In the genomic region with DNA sequence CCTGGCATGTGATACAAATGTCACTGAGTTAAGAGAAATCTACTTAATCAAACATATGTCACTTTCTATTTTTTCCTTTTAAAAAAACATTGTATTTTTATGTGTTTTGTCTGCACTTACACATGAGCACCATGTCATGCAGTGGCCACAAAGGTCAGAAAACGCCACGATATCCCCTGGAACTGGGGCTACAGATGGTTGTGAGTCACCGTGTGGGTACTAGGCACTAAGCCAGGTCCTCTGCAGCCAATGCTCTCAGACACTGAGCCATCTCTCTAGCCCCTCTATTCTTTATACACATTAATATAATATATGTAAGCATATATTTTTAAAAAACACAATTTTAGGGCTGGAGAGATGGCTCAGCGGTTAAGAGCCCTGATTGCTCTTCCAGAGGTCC, we compare ENCODE assay signal across 21 mouse cellular contexts. TPM values are rescaled to one million over a fixed set of nuclear protein-coding genes. Genes with fewer than 3 reads are reported as not detected.
DNase-seq lines count a peak whose midpoint lies in the region; ATAC-seq lines count a peak whose summit lies in the region.
"Had no signal": no experiment of that assay in that cellular context is flagged by ENCODE, and none has a peak within 500 bp of the region (broad histone marks: within the 10 kb centered on the region; RNA-seq: fewer than 3 reads in every experiment).

No protein-coding gene starts in this region.

- no peak overlapping the region for H3K9ac ChIP-seq in forebrain, embryonic 15.5 days (replicated peaks)
- H3K9ac ChIP-seq: embryonic facial prominence, embryonic 12.5 days; hindbrain, embryonic 12.5 days; liver, embryonic 12.5 days; lung, embryonic 14.5 days had no signal

- H3K36me3 ChIP-seq in forebrain, embryonic 15.5 days = peaks cover 27% of the 10 kb centered on the region

- H3K4me3 ChIP-seq in forebrain, embryonic 15.5 days = no peak overlapping the region
- H3K4me3 ChIP-seq: embryonic facial prominence, embryonic 12.5 days; erythroblast, embryonic 14.5 days; hindbrain, embryonic 12.5 days; liver, embryonic 12.5 days; midbrain, embryonic 10.5 days had no signal

- H3K27me3 ChIP-seq in forebrain, embryonic 15.5 days = no peaks in the 10 kb centered on the region
- H3K27me3 ChIP-seq: embryonic facial prominence, embryonic 12.5 days; hindbrain, embryonic 12.5 days; liver, embryonic 12.5 days had no signal

- DNase-seq in cerebellum, adult 11 months = peak; percentile 20
- DNase-seq in cerebellum, postnatal 4 days (ENCODE audit: low spot score in 2 of 2) = no peak
- peak; percentile 70 for DNase-seq in 416B (ENCODE audit: low read depth)
- DNase-seq in adrenal gland, postnatal 36 days = peak; percentile 49 to 69
- DNase-seq in cerebellum, postnatal 10 days = peak; percentile 65 to 71
- DNase-seq in lung, postnatal 14 days = no peak
- DNase-seq: gastrocnemius, postnatal 25 days; heart, postnatal 10 days; kidney, adult 2 months; kidney, postnatal 10 days; lung, embryonic 14.5 days; lung, postnatal 4 days had no signal

- H3K27ac ChIP-seq in forebrain, embryonic 15.5 days (replicated peaks) = no peak overlapping the region
- H3K27ac ChIP-seq: embryonic facial prominence, embryonic 12.5 days; hindbrain, embryonic 12.5 days; liver, embryonic 12.5 days; midbrain, embryonic 10.5 days had no signal

- H3K4me1 ChIP-seq in forebrain, embryonic 15.5 days = no peaks in the 10 kb centered on the region
- H3K4me1 ChIP-seq: embryonic facial prominence, embryonic 12.5 days; hindbrain, embryonic 12.5 days; liver, embryonic 12.5 days; midbrain, embryonic 10.5 days had no signal

- no peaks in the 10 kb centered on the region for H3K9me3 ChIP-seq in forebrain, embryonic 15.5 days
- H3K9me3 ChIP-seq: embryonic facial prominence, embryonic 12.5 days; hindbrain, embryonic 12.5 days; liver, embryonic 12.5 days; midbrain, embryonic 10.5 days had no signal

- no peak for ATAC-seq in megakaryocyte progenitor cell, adult 5-6 weeks (replicated peaks; ENCODE audit: poor library complexity)
- ATAC-seq in forebrain, embryonic 15.5 days (replicated peaks) = no peak
- ATAC-seq: activated CD4-positive, CD25-positive, alpha-beta regulatory T cell, adult 4 months; forebrain, embryonic 14.5 days; liver, embryonic 12.5 days had no signal

- 79% methylated on average over 4 of the region's 4 CpGs for WGBS in forebrain, embryonic 15.5 days

- no peak overlapping the region for H3K4me2 ChIP-seq in forebrain, embryonic 15.5 days (replicated peaks)
- H3K4me2 ChIP-seq: embryonic facial prominence, embryonic 12.5 days; hindbrain, embryonic 12.5 days; liver, embryonic 12.5 days; lung, embryonic 14.5 days had no signal

RNA-seq across cellular contexts. Expression of gene Apaf1, which starts 32.9 kb away (rescaled TPM):
- total RNA-seq in adrenal gland, postnatal 36 days (2021) = 10 to 100 TPM in 1 of 2 experiments, 1 to 10 TPM in 1; 8.2 to 10.3 TPM
- total RNA-seq in megakaryocyte progenitor cell, adult 5-6 weeks (2015) = 68.3 and 71.6 TPM in 2 replicates
- total RNA-seq in megakaryocyte progenitor cell, adult 5-6 weeks (2017) = 35.0 and 40.7 TPM in 2 replicates
- polyA plus RNA-seq in forebrain, embryonic 15.5 days (2015; fragmentation: Nextera tagmentation; extraction: Ambion mirVana) = 20.2 and 21.6 TPM in 2 replicates

RNA-seq across cellular contexts. Expression of gene Ikbip, which starts 33.0 kb away (rescaled TPM):
- 10 to 100 TPM; 32.0 to 36.9 TPM for total RNA-seq in adrenal gland, postnatal 36 days (2021)
- total RNA-seq in megakaryocyte progenitor cell, adult 5-6 weeks (2015) = 17.1 TPM in 2 replicates
- 23.1 and 26.9 TPM in 2 replicates for total RNA-seq in megakaryocyte progenitor cell, adult 5-6 weeks (2017)
- 12.4 and 12.9 TPM in 2 replicates for polyA plus RNA-seq in forebrain, embryonic 15.5 days (2015; fragmentation: Nextera tagmentation; extraction: Ambion mirVana)
- polyA plus RNA-seq: erythroblast, embryonic 14.5 days had no signal

Comparison
In these comparisons a context has a peak if more than half of its experiments do, and no peak if none do; other contexts are left out.
1. DNase-seq: peak in cerebellum, adult 11 months (single experiment), 416B (single experiment), adrenal gland, postnatal 36 days (2 of 2) and cerebellum, postnatal 10 days (2 of 2); none in cerebellum, postnatal 4 days (0 of 2) and lung, postnatal 14 days (single experiment).